Mouse (Mus musculus) gastrocnemius, adult 2 months (tissue): ENCODE measurements around the gene Wdr38. TPM values are rescaled to one million over a fixed set of nuclear protein-coding genes. Genes with fewer than 3 reads are reported as not detected.

Source experiments
- DNase-seq: peaks from one replicate; pipeline ENCODE4 v3.0.0; 2022
- H3K27ac ChIP-seq: fragments of 200-600 bp; 2 replicates; pipeline ENCODE4 v1.8.1; 2022; ENCODE audit warnings: mild to moderate bottlenecking
- H3K4me3 ChIP-seq: fragments of 200-600 bp; 2 replicates; pipeline ENCODE4 v1.8.1; 2022; ENCODE audit warnings: mild to moderate bottlenecking, moderate library complexity
- CTCF ChIP-seq: fragments of 200-600 bp; IDR thresholded peaks from 2 replicates; pipeline ENCODE4 v1.8.1; 2022; ENCODE audit warnings: antibody characterized with exemption, mild to moderate bottlenecking, moderate library complexity
- intact Hi-C: fragments of 180-260 bp; cut with DNase I; formaldehyde crosslinking; loops from one replicate; pipeline ENCODE4 v1.15.1; 2025
- long read RNA-seq, 2 experiments: library from polyadenylated mRNA; stranded (forward); transcript quantifications; one replicate each; pipeline ENCODE4 v2.0.0; 2021
- total RNA-seq, 2 experiments: library from RNA; stranded (reverse); gene quantifications; 2 replicates each; pipeline ENCODE4 v1.2.3; 2021

Gene Wdr38
- under 1 TPM in 1 of 2 experiments, not detected in 1; 0.08 TPM for total RNA-seq
- long read RNA-seq, experiment 1, result 0 reads
- long read RNA-seq, experiment 2, result 0 reads

DNA sequence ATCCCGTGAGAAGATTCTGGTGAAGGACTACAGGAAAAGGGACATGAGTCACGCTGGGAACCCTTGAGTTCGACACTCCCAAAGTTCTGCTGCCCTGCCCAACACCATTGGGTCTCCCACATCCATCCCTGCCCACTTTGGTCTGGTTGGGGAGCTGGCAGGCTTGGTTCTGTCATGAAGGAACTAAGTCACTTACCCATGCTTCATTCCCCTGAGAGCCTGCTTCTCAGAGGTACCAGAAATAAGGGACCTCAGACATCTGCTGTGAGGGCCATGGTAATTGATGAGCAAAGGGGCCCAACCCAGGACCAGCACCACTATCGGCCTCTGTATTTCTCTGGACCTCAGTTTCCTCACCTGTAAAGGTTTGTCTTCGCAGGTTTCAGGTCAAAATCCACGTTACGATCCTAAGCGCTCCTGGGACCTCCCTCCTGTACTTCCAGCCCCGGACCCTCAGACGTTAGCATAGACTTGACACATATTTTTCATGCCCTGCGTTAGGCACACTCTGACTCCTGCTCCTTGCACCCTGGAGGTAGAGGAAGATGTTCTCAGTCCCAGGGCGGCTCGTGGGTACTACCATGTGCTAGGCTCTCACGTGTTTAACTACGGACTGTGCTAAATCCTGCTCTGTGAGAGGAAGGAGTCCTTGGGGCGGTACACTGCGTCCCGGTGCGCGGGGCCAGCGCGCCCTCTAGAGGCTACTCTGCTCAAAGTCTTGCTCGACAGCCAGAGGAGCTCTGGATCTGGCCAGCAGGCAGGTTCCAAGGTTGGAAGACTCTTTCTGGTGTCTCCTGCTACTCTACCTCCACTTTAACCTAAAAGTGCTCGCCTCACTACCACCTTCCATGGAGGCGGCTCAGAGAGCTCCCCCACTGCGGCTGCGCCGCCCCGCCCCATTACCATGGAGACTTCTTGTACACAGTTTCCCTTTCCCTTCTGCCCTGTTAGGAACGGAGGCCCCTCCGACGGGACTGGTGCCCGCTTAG lies at the start of gene Wdr38:
TSS of gene Wdr38 (plus strand) at position 91 of the 989 bp plus-strand sequence.
- intact Hi-C loops, result loop anchor here (1.0 to 5.0 kb wide), 2 partner anchors 70 to 200 kb away; partner anchors contain the start of gene Nr6a1

GRCm38 (mm10) chr2:38947566-38947965 lies 49.7 kb upstream of the Wdr38 start:
- intact Hi-C loops, result no loop called here
- DNase-seq, result no peak
- H3K27ac ChIP-seq, result peak overlapping the region; percentile 51

More for the DNA sequence above, at the start of gene Wdr38:
- TF ChIP-seq CTCF, result no peak; the same call in none of the 2 replicates
- Histone ChIP-seq H3K27ac (peak within 1 kb of the TSS; percentile 85), H3K4me3 (peak within 1 kb of the TSS; percentile 82)
- peak; percentile 92 for DNase-seq

GRCm38 (mm10) chr2:38950281-38950719 lies 47.0 kb upstream of the Wdr38 start:
- 0 out of 2 replicates have a peak overlapping the region, but pooled peaks have one; percentile 2 for H3K4me3 ChIP-seq
- H3K27ac ChIP-seq, result peak overlapping the region; percentile 66
- DNase-seq, result peak; percentile 79
- no peak for TF ChIP-seq CTCF
- intact Hi-C loops, result no loop called here

More at GRCm38 (mm10) chr2:38947566-38947965, 49.7 kb upstream of the Wdr38 start:
- no peak overlapping the region for H3K4me3 ChIP-seq
- no peak for TF ChIP-seq CTCF

DNA sequence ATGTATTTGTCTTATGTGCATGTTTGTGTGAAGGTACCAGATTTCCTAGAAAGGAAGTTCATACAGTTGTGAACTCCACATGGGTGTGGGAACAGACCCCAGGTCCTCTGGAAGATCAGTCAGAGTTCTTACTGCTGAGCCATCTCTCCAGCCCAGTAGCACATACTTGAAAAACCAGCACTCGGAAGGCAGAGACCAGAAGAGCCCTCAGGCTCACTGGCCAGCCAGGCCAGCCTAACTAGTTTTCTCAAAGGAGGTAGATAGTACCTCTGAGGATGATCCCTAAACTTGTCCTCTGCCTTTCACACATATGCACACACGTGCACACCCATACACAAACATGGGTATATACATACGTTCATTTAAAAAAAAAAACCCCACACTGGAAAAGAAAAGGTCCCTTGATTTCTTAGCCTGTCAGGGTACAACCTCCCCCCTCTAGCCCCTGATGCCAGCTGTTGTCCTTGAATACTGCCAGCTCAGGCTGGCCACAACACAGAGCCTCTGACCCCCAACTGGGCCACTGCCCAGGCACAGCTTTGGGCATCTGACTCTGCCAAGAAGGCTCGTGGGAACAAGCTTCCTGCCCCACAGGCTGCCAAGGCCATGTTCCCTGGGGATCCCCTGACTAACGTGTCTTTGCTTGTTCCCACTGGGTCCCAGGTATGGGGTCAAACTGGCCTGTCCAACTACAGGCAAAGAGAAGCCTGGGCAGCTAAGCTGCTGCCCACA lies 44.0 kb upstream of the Wdr38 start:
- TF ChIP-seq CTCF, result no peak
- intact Hi-C loops, result no loop called here
- Histone ChIP-seq H3K4me3 (no peak overlapping the region), H3K27ac (peak overlapping the region; percentile 76)
- DNase-seq, result peak; percentile 93

DNA sequence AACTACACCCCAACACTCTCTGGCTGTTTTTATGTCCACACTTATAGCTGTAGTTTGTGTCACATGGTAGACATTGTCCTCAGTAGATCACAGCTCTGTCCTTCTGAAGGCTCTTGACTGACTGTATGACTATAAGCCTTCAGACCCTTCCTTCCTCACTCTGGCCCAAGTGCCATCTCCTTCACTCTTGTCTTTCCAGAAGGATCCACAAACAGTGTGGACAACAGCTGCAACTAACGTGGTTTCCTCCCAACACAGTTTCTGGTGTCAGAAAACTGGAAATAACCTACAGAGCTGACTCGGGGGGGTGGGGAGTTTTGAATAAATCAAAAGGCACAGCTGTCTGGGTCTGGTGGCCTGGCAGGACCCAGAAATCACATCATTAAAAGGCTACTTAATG lies 41.2 kb upstream of the Wdr38 start:
- TF ChIP-seq CTCF, result no peak
- Histone ChIP-seq H3K27ac (peak overlapping the region; percentile 28), H3K4me3 (no peak overlapping the region)
- no peak for DNase-seq
- intact Hi-C loops, result no loop called here

GRCm38 (mm10) chr2:38957671-38958223 lies 39.5 kb upstream of the Wdr38 start:
- TF ChIP-seq CTCF, result no peak
- DNase-seq, result no peak
- Histone ChIP-seq H3K4me3 (no peak overlapping the region), H3K27ac (no peak overlapping the region)
- intact Hi-C loops, result no loop called here

DNA sequence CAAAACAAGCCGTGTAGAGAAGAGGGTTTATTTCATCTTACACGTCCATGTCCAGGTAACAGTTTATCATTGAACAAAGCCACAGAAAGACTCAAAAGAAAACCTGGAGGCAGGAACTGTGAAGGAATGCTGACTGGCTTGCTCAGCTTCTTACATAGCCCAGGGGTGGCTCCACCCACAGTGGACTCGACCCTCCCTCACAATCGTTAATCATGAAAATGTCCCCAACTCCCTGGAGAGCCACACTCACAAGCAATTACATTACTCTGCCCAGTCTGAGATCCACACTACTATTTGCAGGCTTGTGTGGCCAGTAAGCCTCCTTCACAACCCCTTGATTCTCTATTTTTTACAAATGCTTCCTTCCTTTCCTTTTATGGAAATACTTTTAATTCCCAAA lies 33.1 kb upstream of the Wdr38 start:
- Histone ChIP-seq H3K4me3 (no peak overlapping the region), H3K27ac (no peak overlapping the region)
- intact Hi-C loops, result no loop called here
- TF ChIP-seq CTCF, result no peak
- no peak for DNase-seq

- TF ChIP-seq CTCF, result no peak
- no peak overlapping the region for H3K4me3 ChIP-seq
- no peak for DNase-seq
- H3K27ac ChIP-seq, result no peak overlapping the region
- intact Hi-C loops, result no loop called here
These were observed 27.6 kb upstream of the Wdr38 start for GRCm38 (mm10) chr2:38969650-38970049.

DNA sequence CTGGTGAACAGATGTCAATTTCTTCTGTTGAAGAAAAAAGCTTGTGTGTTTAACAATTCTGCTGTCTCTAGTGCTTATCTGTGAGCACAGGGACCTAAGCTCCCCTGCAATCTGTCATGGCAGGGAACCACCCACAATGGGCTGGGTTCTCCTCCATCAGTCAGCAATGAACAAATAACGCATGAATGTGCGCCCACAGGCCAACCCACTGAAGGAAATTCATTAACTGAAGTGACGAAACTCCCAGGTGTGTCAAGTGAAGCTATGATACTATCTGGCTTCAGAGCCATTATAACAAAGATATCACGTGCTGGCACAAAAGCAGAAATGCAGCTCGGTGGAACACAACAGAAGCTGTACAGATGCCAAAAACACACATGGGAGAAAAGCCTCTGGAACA lies 27.2 kb upstream of the Wdr38 start:
- TF ChIP-seq CTCF, result no peak
- Histone ChIP-seq H3K27ac (no peak overlapping the region), H3K4me3 (no peak overlapping the region)
- intact Hi-C loops, result no loop called here
- no peak for DNase-seq

- intact Hi-C loops, result no loop called here
- Histone ChIP-seq H3K27ac (peak overlapping the region; percentile 38; the same call in 1 of the 2 replicates), H3K4me3 (no peak overlapping the region)
- peak; percentile 7; the same call in 1 of the 2 replicates for TF ChIP-seq CTCF
- no peak for DNase-seq
These were observed 24.1 kb upstream of the Wdr38 start for GRCm38 (mm10) chr2:38973223-38973622.

GRCm38 (mm10) chr2:38973701-38974100 lies 23.6 kb upstream of the Wdr38 start:
- no peak overlapping the region for H3K4me3 ChIP-seq
- intact Hi-C loops, result no loop called here
- H3K27ac ChIP-seq, result no peak overlapping the region; the same call in 1 of the 2 replicates
- DNase-seq, result no peak
- TF ChIP-seq CTCF, result no peak

DNA sequence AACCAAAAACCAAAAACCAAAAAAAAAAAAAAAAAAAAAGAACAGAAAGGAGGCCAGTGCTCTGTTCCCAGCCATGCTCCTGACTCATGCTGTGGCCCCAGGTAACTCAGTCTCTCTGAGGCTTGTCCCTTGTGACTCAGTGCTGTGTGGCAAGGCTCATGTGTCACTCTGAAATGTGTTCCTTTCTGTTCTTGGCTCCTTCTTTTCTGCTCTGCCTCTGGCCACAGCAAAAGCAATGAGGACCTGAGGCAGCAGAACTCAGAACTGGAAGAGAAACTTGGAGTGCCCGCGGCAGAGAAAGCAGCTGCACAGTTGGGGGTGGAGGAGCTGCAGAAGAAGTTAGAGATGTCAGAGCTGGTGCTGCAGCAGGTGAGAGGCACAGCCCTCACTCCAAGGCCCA lies 23.1 kb upstream of the Wdr38 start:
- no peak for DNase-seq
- H3K4me3 ChIP-seq, result no peak overlapping the region
- TF ChIP-seq CTCF, result no peak
- no peak overlapping the region; the same call in 1 of the 2 replicates for H3K27ac ChIP-seq
- intact Hi-C loops, result no loop called here

DNA sequence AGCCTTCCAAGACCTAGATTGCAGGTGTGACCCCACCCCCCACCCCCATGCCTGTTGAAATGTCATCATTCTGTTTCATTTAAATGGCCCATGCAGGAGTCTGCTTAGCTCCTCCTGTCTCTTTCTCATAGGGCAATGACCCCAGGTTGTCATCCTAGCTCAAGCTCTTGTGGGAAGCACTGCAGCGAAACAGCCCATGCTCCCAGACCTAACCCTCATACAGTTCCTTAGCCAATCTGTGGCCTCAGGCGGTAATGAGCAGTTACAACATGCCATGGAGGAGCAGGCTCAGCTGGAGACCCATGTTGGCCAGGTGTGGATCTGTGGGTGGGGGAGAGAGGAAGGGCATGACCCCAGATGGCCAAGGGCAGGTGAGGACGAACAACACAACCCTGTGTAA lies 22.1 kb upstream of the Wdr38 start:
- TF ChIP-seq CTCF, result no peak
- Histone ChIP-seq H3K27ac (no peak overlapping the region), H3K4me3 (no peak overlapping the region)
- DNase-seq, result no peak
- intact Hi-C loops, result no loop called here
